8 mouse cellular contexts compared by ENCODE assay signal in the genomic region with DNA sequence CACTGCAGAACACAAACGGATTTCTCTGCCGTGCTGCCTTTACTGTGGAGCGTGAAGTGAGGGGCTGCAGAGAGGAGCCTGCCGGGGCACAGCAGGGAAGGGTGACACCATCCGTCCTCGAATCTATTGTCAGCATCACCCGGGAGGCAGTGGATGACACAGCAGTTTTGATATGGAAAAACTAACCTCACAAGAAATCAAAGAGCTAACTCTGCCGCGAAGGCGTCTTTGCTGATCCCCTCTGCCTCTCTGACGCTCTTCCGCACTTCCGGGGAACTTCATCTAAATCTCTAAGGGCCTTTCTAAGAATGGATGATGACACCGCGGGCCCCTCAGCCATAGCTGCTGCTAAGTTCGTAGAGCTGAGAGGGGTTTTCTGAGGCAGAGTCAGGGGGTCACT. TPM values are rescaled to one million over a fixed set of nuclear protein-coding genes. Genes with fewer than 3 reads are reported as not detected.
DNase-seq lines count a peak whose midpoint lies in the region; ATAC-seq and TF ChIP-seq lines count a peak whose summit lies in the region.

No protein-coding gene starts in this region.

- peak overlapping the region; percentile 18; the same call in 1 of the 2 replicates for H3K9ac ChIP-seq in lung, embryonic 16.5 days (ENCODE audit: low read length)
- H3K9ac ChIP-seq in forebrain, embryonic 16.5 days (replicated peaks; ENCODE audit: low read depth, low read length) = no peak overlapping the region

- DNase-seq in lung, adult 2 months = no peak
- DNase-seq in thymus, postnatal 25 days = peak; percentile 19
- no peak for DNase-seq in cerebellum, adult 11 months
- DNase-seq in left cerebral cortex, postnatal 14 days (ENCODE audit: low spot score in 2 of 2) = no peak
- DNase-seq in right cerebral cortex, postnatal 14 days = no peak

- no peaks in the 10 kb centered on the region for H3K36me3 ChIP-seq in lung, embryonic 16.5 days (ENCODE audit: control insufficient read depth, insufficient read depth, low read length)
- H3K36me3 ChIP-seq in forebrain, embryonic 16.5 days (ENCODE audit: control insufficient read depth, insufficient read depth) = no peaks in the 10 kb centered on the region
- H3K36me3 ChIP-seq in macrophage (ENCODE audit: inconsistent target) = no peaks in the 10 kb centered on the region

- H3K4me2 ChIP-seq in lung, embryonic 16.5 days (ENCODE audit: low read depth, low read length) = peak overlapping the region; percentile 24; the same call in 1 of the 2 replicates
- H3K4me2 ChIP-seq in forebrain, embryonic 16.5 days (ENCODE audit: low read length) = peak overlapping the region; percentile 31

- no peak overlapping the region for H3K27ac ChIP-seq in lung, embryonic 16.5 days (ENCODE audit: low read length)
- no peak overlapping the region for H3K27ac ChIP-seq in forebrain, embryonic 16.5 days (ENCODE audit: low read length)
- peak overlapping the region; percentile 53 for H3K27ac ChIP-seq in macrophage

- no peak for ATAC-seq in lung, embryonic 16.5 days (ENCODE audit: low read depth)
- ATAC-seq in forebrain, embryonic 16.5 days = no peak

- intact Hi-C loops in left cerebral cortex, postnatal 14 days (cut with DNase I) = loop anchor here (5.0 kb wide), 1 partner anchor 143 kb away; no protein-coding TSS in a partner anchor

- 11% methylated on average over 16 of the region's 16 CpGs for WGBS in lung, embryonic 16.5 days
- WGBS in lung, adult 2 months = 19% methylated on average over 16 of the region's 16 CpGs
- WGBS in forebrain, embryonic 16.5 days = 5% methylated on average over 16 of the region's 16 CpGs
- 7% methylated on average over 16 of the region's 16 CpGs for WGBS in macrophage (ENCODE audit: missing documents)

- H3K27me3 ChIP-seq in lung, embryonic 16.5 days (ENCODE audit: control insufficient read depth, insufficient read depth, low read depth, low read length) = no peaks in the 10 kb centered on the region
- H3K27me3 ChIP-seq in forebrain, embryonic 16.5 days (replicated peaks; ENCODE audit: control insufficient read depth, insufficient read depth, low read length) = no peaks in the 10 kb centered on the region

- peaks cover 18% of the 10 kb centered on the region for H3K79me2 ChIP-seq in macrophage (ENCODE audit: inconsistent target)

- H3K4me3 ChIP-seq in lung, embryonic 16.5 days (ENCODE audit: low read length) = no peak overlapping the region
- no peak overlapping the region for H3K4me3 ChIP-seq in lung, adult 2 months (replicated peaks; ENCODE audit: extremely low read depth, low read depth, low read length)
- peak overlapping the region; percentile 10; the same call in 1 of the 2 replicates for H3K4me3 ChIP-seq in forebrain, embryonic 16.5 days (replicated peaks; ENCODE audit: low read length)
- H3K4me3 ChIP-seq in macrophage (ENCODE audit: inconsistent target) = no peak overlapping the region

- TF ChIP-seq POLR2A in lung, adult 2 months (IDR thresholded peaks at IDR 0.05; ENCODE audit: borderline replicate concordance, extremely low read depth, low read depth, low read length) = no peak

- peaks cover 20% of the 10 kb centered on the region for H3K4me1 ChIP-seq in lung, embryonic 16.5 days (replicated peaks; ENCODE audit: control insufficient read depth, insufficient read depth, low read length)
- H3K4me1 ChIP-seq in lung, adult 2 months (ENCODE audit: control insufficient read depth, insufficient read depth, low read length) = peaks cover 4% of the 10 kb centered on the region
- peaks cover 15% of the 10 kb centered on the region for H3K4me1 ChIP-seq in forebrain, embryonic 16.5 days (replicated peaks; ENCODE audit: control insufficient read depth, insufficient read depth, low read length)

- no peaks in the 10 kb centered on the region for H3K9me3 ChIP-seq in lung, embryonic 16.5 days (ENCODE audit: control insufficient read depth, low read length)
- no peaks in the 10 kb centered on the region for H3K9me3 ChIP-seq in forebrain, embryonic 16.5 days (ENCODE audit: control insufficient read depth, low read length)

- no peak for TF ChIP-seq CTCF in lung, adult 2 months (IDR thresholded peaks at IDR 0.05; ENCODE audit: insufficient read depth, low read length)

RNA-seq across cellular contexts. Expression of a gene that starts 2.1 kb away (rescaled TPM):
- polyA plus RNA-seq in lung, embryonic 16.5 days (2015; fragmentation: Nextera tagmentation; extraction: Ambion mirVana) = 55.9 and 73.5 TPM in 2 replicates
- polyA plus RNA-seq in lung, adult 2 months (2012; rRNA removed) = 113 and 118 TPM in 2 replicates
- 75.7 and 84.2 TPM in 2 replicates for polyA plus RNA-seq in forebrain, embryonic 16.5 days (2015; fragmentation: Nextera tagmentation; extraction: Ambion mirVana)
- total RNA-seq in macrophage (2018; cell fraction: chromatin; rRNA removed) = 100 to 1,000 TPM in 25 of 26 experiments, 10 to 100 TPM in 1; 70.4 to 545 (median 156) TPM
- 100 to 1,000 TPM; 155 to 296 (median 210) TPM for total RNA-seq in macrophage (2018; cell fraction: cytosol; rRNA removed)
- 100 to 1,000 TPM; 120 to 291 (median 146) TPM for total RNA-seq in macrophage (2018; cell fraction: nucleus; rRNA removed)
- 131 to 179 TPM (median 142 TPM) in 3 replicates for polyA plus RNA-seq in macrophage (2018)
- 100 to 1,000 TPM; 177 to 179 TPM for total RNA-seq in left cerebral cortex, postnatal 14 days (2021)
